7 mouse cellular contexts compared by ENCODE assay signal in the genomic region with DNA sequence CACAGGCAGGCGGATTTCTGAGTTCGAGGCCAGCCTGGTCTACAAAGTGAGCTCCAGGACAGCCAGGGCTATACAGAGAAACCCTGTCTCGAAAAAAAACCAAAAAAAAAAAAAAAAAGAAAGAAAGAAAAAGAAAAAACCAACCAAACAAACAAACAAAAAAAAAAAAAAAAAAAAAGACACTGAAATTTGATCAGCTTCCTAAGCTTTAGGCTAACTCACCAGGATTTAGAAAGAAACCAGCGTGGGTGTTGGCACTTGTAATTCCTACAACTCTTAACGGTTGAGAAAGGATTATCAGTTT. TPM values are rescaled to one million over a fixed set of nuclear protein-coding genes. Genes with fewer than 3 reads are reported as not detected.
DNase-seq lines count a peak whose midpoint lies in the region; ATAC-seq and TF ChIP-seq lines count a peak whose summit lies in the region.
"Not testable (repeated sequence)": the region's sequence is repeated elsewhere in the genome, so short reads cannot be mapped to it uniquely, and the experiment has no call there.

No protein-coding gene starts in this region.

- H3K36me3 ChIP-seq in forebrain, embryonic 12.5 days (replicated peaks): peaks cover 60% of the 10 kb centered on the region
- peaks cover 63% of the 10 kb centered on the region for H3K36me3 ChIP-seq in heart, embryonic 13.5 days
- H3K36me3 ChIP-seq in hindbrain, postnatal 0 days (ENCODE audit: insufficient read depth, low read length): peaks cover 46% of the 10 kb centered on the region
- peaks cover 62% of the 10 kb centered on the region for H3K36me3 ChIP-seq in limb, embryonic 12.5 days
- peaks cover 56% of the 10 kb centered on the region for H3K36me3 ChIP-seq in lung, embryonic 14.5 days (ENCODE audit: insufficient read depth)
- H3K36me3 ChIP-seq in myocyte (ENCODE audit: control insufficient read depth, insufficient read depth): not testable (repeated sequence)

- not testable (repeated sequence) for H3K9ac ChIP-seq in forebrain, embryonic 12.5 days; hindbrain, postnatal 0 days (replicated peaks; ENCODE audit: low read length); limb, embryonic 12.5 days (replicated peaks); lung, embryonic 14.5 days
- peak overlapping the region; percentile 68; the same call in 1 of the 2 replicates for H3K9ac ChIP-seq in heart, embryonic 13.5 days

- H3K27ac ChIP-seq in forebrain, embryonic 12.5 days: 0 out of 2 replicates have a peak overlapping the region, but pooled peaks have one; percentile 25
- peak overlapping the region; percentile 93 for H3K27ac ChIP-seq in heart, embryonic 13.5 days (replicated peaks)
- H3K27ac ChIP-seq in hindbrain, postnatal 0 days: peak overlapping the region; percentile 92
- peak overlapping the region; percentile 45; the same call in 1 of the 2 replicates for H3K27ac ChIP-seq in limb, embryonic 12.5 days
- peak overlapping the region; percentile 88; the same call in 1 of the 2 replicates for H3K27ac ChIP-seq in lung, embryonic 14.5 days (ENCODE audit: low read depth)

- H3K4me2 ChIP-seq in forebrain, embryonic 12.5 days: peak overlapping the region; percentile 83; the same call in 1 of the 2 replicates
- H3K4me2 ChIP-seq in heart, embryonic 13.5 days: peak overlapping the region; percentile 86
- peak overlapping the region; percentile 83; the same call in 1 of the 2 replicates for H3K4me2 ChIP-seq in hindbrain, postnatal 0 days (ENCODE audit: low read depth, low read length)
- not testable (repeated sequence) for H3K4me2 ChIP-seq in limb, embryonic 12.5 days
- H3K4me2 ChIP-seq in lung, embryonic 14.5 days: peak overlapping the region; percentile 92
- H3K4me2 ChIP-seq in myocyte (ENCODE audit: low read depth): peak overlapping the region; percentile 61

- ATAC-seq in forebrain, embryonic 12.5 days (ENCODE audit: low FRiP score); heart, embryonic 13.5 days (ENCODE audit: extremely low read depth, insufficient number of reproducible peaks, low FRiP score, low TSS enrichment); hindbrain, postnatal 0 days; limb, embryonic 12.5 days (ENCODE audit: insufficient number of reproducible peaks, insufficient read depth, low FRiP score, low TSS enrichment, low read depth); lung, embryonic 14.5 days (ENCODE audit: insufficient read depth): not testable (repeated sequence)

- H3K79me2 ChIP-seq in myocyte (ENCODE audit: control insufficient read depth, insufficient read depth): peaks cover 12% of the 10 kb centered on the region

- not testable (repeated sequence) for TF ChIP-seq CTCF in hindbrain, postnatal 0 days (IDR thresholded peaks at IDR 0.05; ENCODE audit: low read depth); lung, embryonic 14.5 days (IDR thresholded peaks at IDR 0.05; ENCODE audit: low read depth)

- not testable (repeated sequence) for H3K9me3 ChIP-seq in forebrain, embryonic 12.5 days; heart, embryonic 13.5 days; hindbrain, postnatal 0 days (ENCODE audit: low read length); limb, embryonic 12.5 days; lung, embryonic 14.5 days (ENCODE audit: low read depth, low read length)

- 55% methylated on average over 5 of the region's 5 CpGs for whole genome bisulfite sequencing in forebrain, embryonic 12.5 days
- 51% methylated on average over 5 of the region's 5 CpGs for WGBS in heart, embryonic 13.5 days
- WGBS in hindbrain, postnatal 0 days: 43% methylated on average over 5 of the region's 5 CpGs
- 50% methylated on average over 5 of the region's 5 CpGs for WGBS in limb, embryonic 12.5 days
- WGBS in lung, embryonic 14.5 days: 35% methylated on average over 5 of the region's 5 CpGs

- H3ac ChIP-seq in myocyte (ENCODE audit: control insufficient read depth, insufficient read length): not testable (repeated sequence)

- TF ChIP-seq POLR2A in myocyte (IDR thresholded peaks at IDR 0.05; ENCODE audit: insufficient read length, low read depth): not testable (repeated sequence)

- peaks cover 22% of the 10 kb centered on the region for H3K4me1 ChIP-seq in forebrain, embryonic 12.5 days
- peaks cover 26% of the 10 kb centered on the region for H3K4me1 ChIP-seq in heart, embryonic 13.5 days
- H3K4me1 ChIP-seq in hindbrain, postnatal 0 days (ENCODE audit: insufficient read depth, low read length); lung, embryonic 14.5 days (ENCODE audit: insufficient read depth): not testable (repeated sequence)
- peaks cover 13% of the 10 kb centered on the region for H3K4me1 ChIP-seq in limb, embryonic 12.5 days (replicated peaks)

- H3K4me3 ChIP-seq in forebrain, embryonic 12.5 days (replicated peaks); hindbrain, postnatal 0 days (ENCODE audit: low read length); limb, embryonic 12.5 days (replicated peaks): not testable (repeated sequence)
- H3K4me3 ChIP-seq in heart, embryonic 13.5 days: peak overlapping the region; percentile 63
- H3K4me3 ChIP-seq in lung, embryonic 14.5 days (ENCODE audit: low read depth, low read length): peak overlapping the region; percentile 48; the same call in 1 of the 2 replicates
- H3K4me3 ChIP-seq in myocyte: peak overlapping the region; percentile 68

- peak; percentile 33 for DNase-seq in NIH3T3 (ENCODE audit: low read depth)
- not testable (repeated sequence) for DNase-seq in hindbrain, postnatal 0 days (ENCODE audit: low spot score); lung, embryonic 14.5 days

- H3K27me3 ChIP-seq in forebrain, embryonic 12.5 days; heart, embryonic 13.5 days (replicated peaks); hindbrain, postnatal 0 days (ENCODE audit: insufficient read depth, low read length); limb, embryonic 12.5 days; lung, embryonic 14.5 days (ENCODE audit: insufficient read depth, low read length); myocyte (ENCODE audit: control insufficient read depth, insufficient read depth, insufficient read length): not testable (repeated sequence)

RNA-seq across cellular contexts. Expression of gene Rccd1, which starts 0.5 kb away (rescaled TPM):
- 14.1 and 19.1 TPM in 2 replicates for polyA plus RNA-seq in forebrain, embryonic 12.5 days (2016; fragmentation: Nextera tagmentation; extraction: Ambion mirVana)
- polyA plus RNA-seq in heart, embryonic 13.5 days (2015; fragmentation: Nextera tagmentation; extraction: Ambion mirVana): 7.3 and 7.8 TPM in 2 replicates
- 24.7 and 40.5 TPM in 2 replicates for total RNA-seq in hindbrain, postnatal 0 days (2014; rRNA removed)
- 8.6 and 10.7 TPM in 2 replicates for polyA plus RNA-seq in hindbrain, postnatal 0 days (2015; fragmentation: Nextera tagmentation; extraction: Ambion mirVana)
- polyA plus RNA-seq in limb, embryonic 12.5 days (2016; fragmentation: Nextera tagmentation; extraction: Ambion mirVana): 12.6 and 13.9 TPM in 2 replicates
- 11.0 and 12.0 TPM in 2 replicates for polyA plus RNA-seq in lung, embryonic 14.5 days (2014; fragmentation: Nextera tagmentation; extraction: Ambion mirVana)
- 8.4 TPM for polyA plus RNA-seq in myocyte (2012; fragmentation: generic; extraction: Trizol)

RNA-seq across cellular contexts. Expression of gene Unc45a, which starts 16.0 kb away (rescaled TPM):
- 43.5 and 45.5 TPM in 2 replicates for polyA plus RNA-seq in forebrain, embryonic 12.5 days (2016; fragmentation: Nextera tagmentation; extraction: Ambion mirVana)
- polyA plus RNA-seq in heart, embryonic 13.5 days (2015; fragmentation: Nextera tagmentation; extraction: Ambion mirVana): 18.2 and 20.1 TPM in 2 replicates
- 49.0 and 57.8 TPM in 2 replicates for total RNA-seq in hindbrain, postnatal 0 days (2014; rRNA removed)
- polyA plus RNA-seq in hindbrain, postnatal 0 days (2015; fragmentation: Nextera tagmentation; extraction: Ambion mirVana): 46.6 and 47.8 TPM in 2 replicates
- polyA plus RNA-seq in limb, embryonic 12.5 days (2016; fragmentation: Nextera tagmentation; extraction: Ambion mirVana): 56.9 and 61.8 TPM in 2 replicates
- polyA plus RNA-seq in lung, embryonic 14.5 days (2014; fragmentation: Nextera tagmentation; extraction: Ambion mirVana): 34.3 and 35.3 TPM in 2 replicates
- polyA plus RNA-seq in myocyte (2012; fragmentation: generic; extraction: Trizol): 38.4 TPM

RNA-seq across cellular contexts. Expression of gene Hddc3, which starts 18.1 kb away (rescaled TPM):
- 24.4 and 28.3 TPM in 2 replicates for polyA plus RNA-seq in forebrain, embryonic 12.5 days (2016; fragmentation: Nextera tagmentation; extraction: Ambion mirVana)
- polyA plus RNA-seq in heart, embryonic 13.5 days (2015; fragmentation: Nextera tagmentation; extraction: Ambion mirVana): 14.5 and 16.5 TPM in 2 replicates
- total RNA-seq in hindbrain, postnatal 0 days (2014; rRNA removed): 30.1 and 32.2 TPM in 2 replicates
- polyA plus RNA-seq in hindbrain, postnatal 0 days (2015; fragmentation: Nextera tagmentation; extraction: Ambion mirVana): 13.9 and 15.5 TPM in 2 replicates
- polyA plus RNA-seq in limb, embryonic 12.5 days (2016; fragmentation: Nextera tagmentation; extraction: Ambion mirVana): 25.8 and 29.6 TPM in 2 replicates
- 17.2 and 17.9 TPM in 2 replicates for polyA plus RNA-seq in lung, embryonic 14.5 days (2014; fragmentation: Nextera tagmentation; extraction: Ambion mirVana)
- 83.3 TPM for polyA plus RNA-seq in myocyte (2012; fragmentation: generic; extraction: Trizol)

RNA-seq across cellular contexts. Expression of gene Prc1, which starts 30.5 kb away (rescaled TPM):
- 222 and 240 TPM in 2 replicates for polyA plus RNA-seq in forebrain, embryonic 12.5 days (2016; fragmentation: Nextera tagmentation; extraction: Ambion mirVana)
- 121 and 133 TPM in 2 replicates for polyA plus RNA-seq in heart, embryonic 13.5 days (2015; fragmentation: Nextera tagmentation; extraction: Ambion mirVana)
- total RNA-seq in hindbrain, postnatal 0 days (2014; rRNA removed): 24.6 and 30.7 TPM in 2 replicates
- 32.9 and 38.8 TPM in 2 replicates for polyA plus RNA-seq in hindbrain, postnatal 0 days (2015; fragmentation: Nextera tagmentation; extraction: Ambion mirVana)
- polyA plus RNA-seq in limb, embryonic 12.5 days (2016; fragmentation: Nextera tagmentation; extraction: Ambion mirVana): 133 and 144 TPM in 2 replicates
- polyA plus RNA-seq in lung, embryonic 14.5 days (2014; fragmentation: Nextera tagmentation; extraction: Ambion mirVana): 205 and 206 TPM in 2 replicates
- 25.5 TPM for polyA plus RNA-seq in myocyte (2012; fragmentation: generic; extraction: Trizol)

RNA-seq across cellular contexts. Expression of gene Man2a2, which starts 46.4 kb away (rescaled TPM):
- 23.8 and 26.0 TPM in 2 replicates for polyA plus RNA-seq in forebrain, embryonic 12.5 days (2016; fragmentation: Nextera tagmentation; extraction: Ambion mirVana)
- polyA plus RNA-seq in heart, embryonic 13.5 days (2015; fragmentation: Nextera tagmentation; extraction: Ambion mirVana): 15.0 and 19.3 TPM in 2 replicates
- total RNA-seq in hindbrain, postnatal 0 days (2014; rRNA removed): 55.5 and 61.3 TPM in 2 replicates
- 14.2 and 15.7 TPM in 2 replicates for polyA plus RNA-seq in hindbrain, postnatal 0 days (2015; fragmentation: Nextera tagmentation; extraction: Ambion mirVana)
- polyA plus RNA-seq in limb, embryonic 12.5 days (2016; fragmentation: Nextera tagmentation; extraction: Ambion mirVana): 25.7 and 31.7 TPM in 2 replicates
- polyA plus RNA-seq in lung, embryonic 14.5 days (2014; fragmentation: Nextera tagmentation; extraction: Ambion mirVana): 20.1 and 23.9 TPM in 2 replicates
- 35.7 TPM for polyA plus RNA-seq in myocyte (2012; fragmentation: generic; extraction: Trizol)

Comparison
In these comparisons a context has a peak if more than half of its experiments do, and no peak if none do; other contexts are left out.
1. H3K27ac ChIP-seq: peak in every context shown above with its lines; median percentile 93 in heart, embryonic 13.5 days; 92 in hindbrain, postnatal 0 days; 88 in lung, embryonic 14.5 days; 45 in limb, embryonic 12.5 days; 25 in forebrain, embryonic 12.5 days.